Mouse (Mus musculus): Measurements from ENCODE around the gene Crtc3.

- TF ChIP-seq POLR2A (IDR thresholded peaks at IDR 0.05; ENCODE audit: control insufficient read depth, extremely low read depth, insufficient read depth, low read length, poor library complexity) (no peak), CTCF (IDR thresholded peaks at IDR 0.05; ENCODE audit: borderline replicate concordance, control insufficient read depth, extremely low read depth, insufficient read depth, low read length, poor library complexity) (no peak)
Observed at GRCm38 (mm10) chr7:80698940-80699339, 10.3 kb upstream of the Crtc3 start.

Data from thymus, adult 2 months (tissue).